Mouse (Mus musculus) intestine, embryonic 15.5 days (tissue): ENCODE results near the gene Veph1. TPM values are rescaled to one million over a fixed set of nuclear protein-coding genes. Genes with fewer than 3 reads are reported as not detected.
A peak's percentile ranks its signal among the peaks of the same experiment; 100 is the strongest.

Experiments
- ATAC-seq: fragments of 200-750 bp; cut with Nextera tagmentation; 2 replicates; pipeline ENCODE4 v1.8.0; 2017; ENCODE audit warnings: moderate TSS enrichment, moderate library complexity
- H3K27ac ChIP-seq: fragments of 300-500 bp; sonication (generic); 2 replicates; pipeline ENCODE4 v1.5.1; 2015; ENCODE audit warnings: mild to moderate bottlenecking, inconsistent platforms
- H3K27me3 ChIP-seq: fragments of 300-500 bp; sonication (generic); replicated peaks from 2 replicates; pipeline ENCODE4 v1.6.1; 2015; ENCODE audit warnings: inconsistent platforms
- H3K36me3 ChIP-seq: fragments of 300-500 bp; sonication (generic); 2 replicates; pipeline ENCODE4 v1.6.1; 2015; ENCODE audit warnings: inconsistent platforms
- H3K4me1 ChIP-seq: fragments of 300-500 bp; sonication (generic); replicated peaks from 2 replicates; pipeline ENCODE4 v1.6.1; 2015; ENCODE audit warnings: inconsistent platforms
- H3K4me2 ChIP-seq: fragments of 300-500 bp; sonication (generic); replicated peaks from 2 replicates; pipeline ENCODE4 v1.6.1; 2015; ENCODE audit warnings: mild to moderate bottlenecking, inconsistent platforms
- H3K4me3 ChIP-seq: fragments of 300-500 bp; sonication (generic); replicated peaks from 2 replicates; pipeline ENCODE4 v1.5.1; 2015; ENCODE audit warnings: inconsistent platforms
- H3K9ac ChIP-seq: fragments of 300-500 bp; sonication (generic); 2 replicates; pipeline ENCODE4 v1.6.1; 2015; ENCODE audit warnings: inconsistent platforms
- H3K9me3 ChIP-seq: fragments of 300-500 bp; sonication (generic); 2 replicates; pipeline ENCODE4 v1.6.1; 2016; ENCODE audit warnings: inconsistent platforms
- WGBS: fragments of 180-500 bp; shearing (Covaris S2); methylation state at CpG from one replicate; pipeline ENCODE4 v1.1.7; 2015; 5-methylcytosine and 5-hydroxymethylcytosine counted together
- polyA plus RNA-seq: library from polyadenylated mRNA; unstranded; fragments of >200 nt; fragmentation: Nextera tagmentation; extraction: Ambion mirVana; gene quantifications from 2 replicates; pipeline ENCODE4 v1.2.1, GENCODE M21; 2015

The Veph1 gene
- polyA plus RNA-seq, 1 experiment from 2014 or later: 0.09 TPM

DNA sequence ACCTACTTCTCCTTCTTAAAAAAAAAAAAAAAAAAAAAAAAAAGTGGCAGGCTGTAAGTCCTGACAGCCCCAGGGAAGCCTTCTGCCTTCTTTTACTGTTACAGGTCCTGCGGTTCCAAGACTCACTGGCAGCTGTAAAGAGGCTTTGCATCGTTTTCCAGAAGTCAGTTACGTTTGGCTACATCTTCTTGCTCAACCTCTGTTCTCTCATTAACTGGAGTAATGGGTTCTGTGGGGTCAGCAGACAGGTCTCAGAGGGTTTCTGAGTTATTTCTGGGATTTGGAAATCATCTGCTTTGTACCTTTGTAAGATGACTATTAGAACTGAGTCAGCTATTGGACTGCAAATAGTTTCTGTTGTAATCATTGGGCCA lies 215.3 kb downstream of the Veph1 start:
- Histone ChIP-seq H3K27ac (no peak overlapping the region), H3K27me3 (no peaks in the 10 kb centered on the region), H3K9ac (no peak overlapping the region), H3K4me2 (no peak overlapping the region), H3K36me3 (no peaks in the 10 kb centered on the region), H3K9me3 (no peaks in the 10 kb centered on the region), H3K4me1 (no peaks in the 10 kb centered on the region), H3K4me3 (no peak overlapping the region)
- ATAC-seq: no peak
- 48% methylated on average over 3 of the region's 3 CpGs for WGBS

DNA sequence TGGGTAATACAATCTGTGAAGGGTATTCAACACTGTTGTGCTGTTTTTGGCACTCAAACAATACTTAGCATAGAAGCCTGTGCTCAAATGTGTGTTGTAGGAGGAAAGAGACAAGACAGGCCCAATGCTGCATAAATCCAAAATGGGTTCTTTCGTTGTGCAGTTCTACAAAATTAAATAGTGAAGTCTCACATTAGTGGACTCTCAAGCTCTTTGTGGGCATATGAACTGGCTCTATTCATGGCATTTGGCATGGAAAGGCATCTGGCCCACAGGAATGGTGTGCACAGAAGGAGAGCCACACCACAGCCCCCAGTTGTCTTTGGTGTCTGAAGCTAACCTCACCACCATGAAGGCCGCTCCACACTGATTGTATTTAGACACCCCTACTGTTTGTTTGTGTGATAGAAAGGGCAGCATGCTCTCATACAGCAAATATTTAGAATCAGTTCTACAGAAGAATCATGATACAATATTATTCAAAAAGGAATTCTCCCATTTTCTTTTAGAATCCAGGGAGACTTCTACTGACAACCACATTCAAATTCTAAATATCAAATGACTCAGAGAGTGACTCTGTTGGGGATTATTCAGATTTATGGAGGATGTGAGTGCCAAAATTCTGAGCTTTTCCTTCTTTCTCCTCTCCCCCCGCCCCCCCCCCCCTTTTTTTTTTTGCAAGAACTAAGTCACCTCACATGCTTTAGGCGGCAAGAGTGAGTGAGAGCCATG lies 215.8 kb downstream of the Veph1 start:
- Histone ChIP-seq H3K4me1 (no peaks in the 10 kb centered on the region), H3K4me3 (no peak overlapping the region), H3K9ac (no peak overlapping the region), H3K36me3 (no peaks in the 10 kb centered on the region), H3K27me3 (no peaks in the 10 kb centered on the region), H3K4me2 (no peak overlapping the region), H3K9me3 (no peaks in the 10 kb centered on the region), H3K27ac (no peak overlapping the region)
- ATAC-seq: no peak
- 58% methylated on average over 4 of the region's 4 CpGs for WGBS

DNA sequence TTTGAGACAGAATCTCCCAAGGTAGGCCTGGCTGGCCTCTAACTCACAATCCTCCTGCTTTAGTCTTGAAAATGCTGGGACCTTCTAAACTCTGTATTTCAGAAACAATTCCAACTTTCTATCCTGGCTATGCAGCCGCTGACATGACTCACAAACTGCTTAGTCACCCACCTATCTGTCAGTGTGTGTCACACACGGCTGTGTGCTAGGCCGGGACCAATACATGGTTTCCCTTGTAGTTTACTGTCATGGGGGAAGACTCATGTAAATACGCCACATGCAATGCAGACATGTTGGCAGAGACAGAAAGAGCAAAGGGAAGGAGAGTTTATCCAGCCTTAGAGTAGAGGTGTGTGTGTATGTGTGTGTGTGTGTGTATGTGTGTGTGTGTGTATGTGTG lies 216.8 kb downstream of the Veph1 start:
- Histone ChIP-seq H3K4me2 (no peak overlapping the region), H3K4me1 (no peaks in the 10 kb centered on the region), H3K36me3 (no peaks in the 10 kb centered on the region), H3K4me3 (no peak overlapping the region), H3K9me3 (no peaks in the 10 kb centered on the region), H3K27me3 (no peaks in the 10 kb centered on the region), H3K9ac (no peak overlapping the region), H3K27ac (no peak overlapping the region)
- 88% methylated on average over 4 of the region's 4 CpGs for WGBS
- no peak for ATAC-seq

DNA sequence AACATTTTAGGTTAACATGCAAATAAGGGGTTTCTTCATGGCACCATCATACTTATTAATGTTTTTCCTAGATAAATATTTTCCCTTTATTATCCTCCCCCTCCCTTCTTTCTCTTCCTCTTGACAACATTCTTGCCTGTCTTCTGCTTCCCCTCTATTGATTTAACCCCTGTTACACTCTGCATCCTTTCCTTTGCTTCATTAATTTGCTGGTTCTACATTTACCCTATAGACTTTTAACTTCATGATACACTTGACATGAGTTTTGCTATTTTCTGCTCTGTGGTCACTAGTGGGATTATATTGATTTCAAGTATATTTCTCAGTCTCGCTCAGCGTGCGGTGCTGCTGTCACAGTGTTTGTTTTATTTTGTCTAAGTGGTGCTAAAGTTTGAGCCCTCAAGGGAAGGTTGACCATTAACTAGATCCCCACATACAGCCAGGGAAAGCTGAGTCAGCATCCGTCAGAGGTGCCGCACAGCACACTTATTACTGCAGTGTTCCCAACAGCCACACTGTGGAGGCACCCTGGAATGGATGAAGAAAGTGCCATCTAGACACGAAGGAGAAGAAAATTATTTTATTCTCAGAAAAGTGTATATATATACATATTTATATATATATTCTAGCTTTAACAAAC lies 217.6 kb downstream of the Veph1 start:
- Histone ChIP-seq H3K27ac (no peak overlapping the region), H3K9ac (no peak overlapping the region), H3K36me3 (no peaks in the 10 kb centered on the region), H3K4me2 (no peak overlapping the region), H3K9me3 (no peaks in the 10 kb centered on the region), H3K27me3 (no peaks in the 10 kb centered on the region), H3K4me3 (no peak overlapping the region), H3K4me1 (no peaks in the 10 kb centered on the region)
- WGBS: 41% methylated on average over 6 of the region's 6 CpGs
- ATAC-seq: peak; percentile 81

DNA sequence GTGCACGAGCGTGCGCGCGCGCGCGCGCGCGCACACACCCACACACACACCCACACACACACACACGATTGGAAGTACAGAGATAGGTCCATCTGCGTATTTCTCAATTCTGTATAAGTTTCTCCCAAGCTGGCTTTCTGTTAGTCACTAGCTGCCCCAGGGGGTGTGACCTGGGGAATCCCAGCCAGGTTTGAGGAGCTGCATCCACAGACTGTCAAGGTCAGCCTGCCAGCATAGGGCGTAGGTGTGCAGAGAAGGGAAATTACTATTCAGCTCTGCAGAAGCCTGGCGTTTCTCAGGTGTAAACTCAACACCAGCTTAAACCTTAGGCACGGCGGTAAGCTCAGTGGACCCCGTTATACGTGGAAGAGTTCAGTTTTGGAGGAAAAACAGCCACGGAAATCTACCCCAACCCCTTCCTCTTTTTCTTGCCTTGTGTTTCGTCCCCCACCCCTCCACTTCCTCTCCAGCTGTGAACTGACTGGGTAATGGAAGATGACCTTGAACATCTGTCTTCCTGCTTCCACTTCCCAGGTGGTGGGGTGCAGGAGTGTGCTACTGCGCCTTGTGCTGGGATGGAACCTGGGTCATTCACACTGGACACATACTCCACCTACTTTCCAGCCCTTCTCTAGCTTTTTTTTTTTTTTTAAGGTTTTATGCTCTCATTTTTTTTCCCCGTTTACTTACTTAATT lies 218.5 kb downstream of the Veph1 start:
- no peak overlapping the region for H3K9ac ChIP-seq
- H3K9me3 ChIP-seq: no peaks in the 10 kb centered on the region
- H3K27ac ChIP-seq: no peak overlapping the region
- no peak overlapping the region for H3K4me2 ChIP-seq
- 76% methylated on average over 18 of the region's 23 CpGs for WGBS
- no peaks in the 10 kb centered on the region for H3K4me1 ChIP-seq
- ATAC-seq: no peak
- no peaks in the 10 kb centered on the region for H3K36me3 ChIP-seq
- no peaks in the 10 kb centered on the region for H3K27me3 ChIP-seq
- no peak overlapping the region for H3K4me3 ChIP-seq

DNA sequence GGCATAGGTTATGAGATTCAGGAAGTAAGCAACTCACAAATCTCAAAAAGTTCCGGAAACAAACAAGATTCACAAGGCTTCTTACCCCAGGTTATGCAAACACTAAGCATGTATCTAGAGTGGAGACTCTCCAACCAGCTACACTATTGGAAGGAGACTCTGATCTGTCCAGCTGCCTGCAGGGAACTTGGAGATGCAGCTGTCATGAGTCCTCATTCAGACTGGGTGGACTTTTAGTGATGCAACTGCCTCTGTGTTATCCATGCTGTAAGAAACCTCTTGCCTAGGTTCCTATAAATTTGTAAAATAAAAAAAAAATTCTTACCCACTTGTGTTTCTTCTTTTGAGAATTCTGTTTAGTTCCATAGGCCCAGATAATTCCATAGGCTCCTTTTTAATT lies 226.4 kb downstream of the Veph1 start:
- no peak for ATAC-seq
- Histone ChIP-seq H3K27me3 (no peaks in the 10 kb centered on the region), H3K4me3 (no peak overlapping the region), H3K36me3 (no peaks in the 10 kb centered on the region), H3K4me1 (no peaks in the 10 kb centered on the region), H3K27ac (no peak overlapping the region), H3K4me2 (no peak overlapping the region), H3K9ac (no peak overlapping the region), H3K9me3 (no peaks in the 10 kb centered on the region)
- 100% methylated on average over 1 of the region's 1 CpGs for WGBS

DNA sequence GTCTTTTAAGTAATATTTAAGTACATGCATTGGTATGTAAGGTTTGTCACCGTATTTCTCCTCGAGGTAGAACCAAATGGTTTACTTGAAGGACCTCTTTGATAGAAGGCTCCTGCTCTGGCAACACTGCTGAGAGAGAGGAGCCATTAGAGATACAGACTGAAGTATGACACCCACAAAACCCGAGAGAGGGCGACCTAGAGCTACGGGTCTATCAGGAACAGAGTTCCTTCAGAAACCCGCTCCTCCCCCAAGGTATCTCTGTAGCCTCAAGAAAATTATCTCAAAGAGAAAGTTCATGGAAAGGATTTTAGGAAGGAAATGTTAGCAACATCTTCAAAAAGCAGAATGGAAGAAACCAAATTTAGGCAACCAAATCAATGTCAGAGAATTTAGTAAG lies 232.8 kb downstream of the Veph1 start:
- H3K9me3 ChIP-seq: no peaks in the 10 kb centered on the region
- no peaks in the 10 kb centered on the region for H3K27me3 ChIP-seq
- no peak overlapping the region for H3K4me2 ChIP-seq
- H3K4me3 ChIP-seq: no peak overlapping the region
- ATAC-seq: no peak
- no peak overlapping the region for H3K9ac ChIP-seq
- 47% methylated on average over 6 of the region's 6 CpGs for WGBS
- no peak overlapping the region for H3K27ac ChIP-seq
- no peaks in the 10 kb centered on the region for H3K4me1 ChIP-seq
- H3K36me3 ChIP-seq: no peaks in the 10 kb centered on the region

DNA sequence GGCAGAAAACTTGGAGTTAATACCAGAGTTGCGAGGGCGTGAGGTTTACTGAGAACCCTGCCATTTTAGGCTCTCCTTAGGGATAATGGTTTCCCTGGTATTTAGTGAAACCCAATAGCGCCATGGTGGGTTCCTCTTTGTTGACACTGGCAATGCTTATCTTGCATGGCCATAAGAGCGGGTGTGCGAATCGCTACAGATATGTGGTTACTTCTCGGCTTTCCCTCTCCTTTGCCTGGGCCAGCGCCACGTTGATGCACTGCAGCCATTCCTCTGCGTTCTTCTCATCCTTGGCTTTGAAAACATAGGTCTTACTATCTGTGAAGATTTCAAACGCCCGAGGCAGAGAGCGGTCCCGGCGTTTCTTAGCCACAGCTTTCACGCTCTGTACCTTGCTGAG lies 239.7 kb downstream of the Veph1 start:
- no peak overlapping the region for H3K27ac ChIP-seq
- no peaks in the 10 kb centered on the region for H3K36me3 ChIP-seq
- no peaks in the 10 kb centered on the region for H3K27me3 ChIP-seq
- ATAC-seq: no peak
- no peaks in the 10 kb centered on the region for H3K4me1 ChIP-seq
- no peak overlapping the region for H3K4me2 ChIP-seq
- no peak overlapping the region for H3K4me3 ChIP-seq
- WGBS: 98% methylated on average over 16 of the region's 16 CpGs
- no peaks in the 10 kb centered on the region for H3K9me3 ChIP-seq
- H3K9ac ChIP-seq: no peak overlapping the region

DNA sequence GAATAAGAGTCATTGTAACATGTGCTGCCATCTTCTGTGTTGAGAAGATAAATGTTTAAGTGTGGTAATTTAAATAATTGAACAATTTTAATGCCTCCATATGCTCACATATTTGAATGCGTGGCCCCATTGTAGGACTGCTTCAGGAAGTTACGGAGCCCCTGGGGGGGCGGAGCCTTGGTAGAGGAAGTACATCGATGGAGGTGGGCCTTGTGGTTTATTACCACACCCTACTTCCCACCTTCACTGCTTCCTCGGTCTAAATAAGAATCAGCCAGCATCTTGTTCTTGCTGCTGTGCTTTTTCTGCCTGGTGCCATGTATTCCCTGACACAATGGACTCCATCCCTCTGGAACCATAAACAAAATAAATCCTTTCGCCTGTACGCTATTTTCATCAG lies 241.0 kb downstream of the Veph1 start:
- ATAC-seq: no peak
- WGBS: 94% methylated on average over 7 of the region's 7 CpGs

DNA sequence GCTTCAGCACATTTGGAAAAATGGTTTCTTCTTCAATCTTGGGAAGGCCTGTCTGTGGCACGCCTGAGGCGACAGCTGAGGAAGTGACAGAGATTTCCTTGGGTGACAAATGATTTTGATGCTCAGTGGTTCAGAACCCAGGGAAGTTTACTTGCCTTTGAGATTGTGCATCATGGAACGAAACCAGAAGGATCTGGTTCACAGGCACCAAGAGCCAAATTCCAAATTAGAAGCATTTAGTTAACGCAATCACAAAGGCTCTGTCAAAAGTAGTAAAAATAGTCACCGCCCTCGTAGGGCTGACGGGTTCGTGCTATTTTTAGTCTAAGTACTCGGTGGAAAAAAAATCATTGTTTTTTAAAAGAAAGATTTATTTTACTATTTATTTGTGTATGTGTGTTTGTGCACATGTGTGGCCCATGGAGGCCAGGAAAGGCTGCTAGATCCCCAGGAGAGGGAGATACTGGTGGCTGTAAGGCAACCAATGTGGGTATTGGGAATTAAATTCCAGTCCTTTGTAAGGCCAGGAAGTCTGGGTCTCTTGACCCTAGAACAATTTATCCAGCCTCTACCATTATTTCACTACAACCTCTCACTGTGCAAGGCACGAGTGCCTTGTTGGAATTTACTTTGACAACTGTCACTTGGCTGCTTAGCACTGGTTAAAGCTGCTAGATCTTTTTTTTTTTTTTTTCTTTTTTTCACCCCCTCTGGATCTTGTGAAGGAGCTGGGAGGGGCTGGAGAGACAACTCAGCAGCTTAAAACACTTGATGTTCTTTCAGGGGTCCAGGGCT lies 246.3 kb downstream of the Veph1 start:
- no peak for ATAC-seq
- 60% methylated on average over 10 of the region's 10 CpGs for WGBS
- H3K27ac ChIP-seq: no peak overlapping the region

More for the DNA sequence above, 241.0 kb downstream of the Veph1 start:
- Histone ChIP-seq H3K4me3 (no peak overlapping the region), H3K9me3 (no peaks in the 10 kb centered on the region), H3K4me2 (no peak overlapping the region), H3K36me3 (no peaks in the 10 kb centered on the region), H3K9ac (no peak overlapping the region), H3K4me1 (no peaks in the 10 kb centered on the region), H3K27ac (no peak overlapping the region), H3K27me3 (no peaks in the 10 kb centered on the region)

DNA sequence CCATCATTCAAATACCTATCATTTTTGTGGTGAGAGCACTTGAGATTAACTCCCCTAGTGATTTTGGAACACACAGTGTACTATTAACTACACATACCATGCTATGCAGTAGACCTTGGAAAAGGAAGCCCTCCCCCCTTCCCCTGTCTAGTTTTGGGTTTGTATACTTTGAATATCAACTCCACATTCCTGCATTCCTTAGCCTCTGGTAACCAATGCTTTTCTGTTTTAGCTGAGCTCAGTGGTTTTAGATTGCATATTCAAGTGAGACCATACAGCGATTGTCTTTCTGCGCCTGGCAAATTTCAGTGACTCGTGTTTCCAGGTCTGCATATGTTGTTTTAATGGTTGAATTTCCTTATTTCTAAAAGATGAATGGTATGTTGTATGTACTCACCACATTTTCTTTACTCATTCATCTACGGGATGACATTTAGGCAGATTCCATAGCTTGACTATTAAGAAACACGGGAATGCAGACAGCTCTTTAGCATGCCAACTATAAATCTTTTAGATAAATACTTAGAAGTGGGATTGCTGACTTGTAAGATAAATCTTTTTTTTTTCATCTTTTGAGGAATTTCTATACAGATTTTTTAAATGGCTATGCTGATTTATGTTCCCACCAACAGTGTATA lies 255.7 kb downstream of the Veph1 start:
- no peaks in the 10 kb centered on the region for H3K9me3 ChIP-seq
- no peak overlapping the region for H3K4me2 ChIP-seq
- 27% methylated on average over 5 of the region's 5 CpGs for WGBS
- no peak overlapping the region for H3K27ac ChIP-seq
- peak; percentile 80 for ATAC-seq
- no peaks in the 10 kb centered on the region for H3K36me3 ChIP-seq
- H3K27me3 ChIP-seq: no peaks in the 10 kb centered on the region
- H3K9ac ChIP-seq: no peak overlapping the region
- no peak overlapping the region for H3K4me3 ChIP-seq
- H3K4me1 ChIP-seq: no peaks in the 10 kb centered on the region

More for the DNA sequence above, 246.3 kb downstream of the Veph1 start:
- H3K36me3 ChIP-seq: no peaks in the 10 kb centered on the region
- no peak overlapping the region for H3K4me3 ChIP-seq
- H3K9ac ChIP-seq: no peak overlapping the region
- H3K27me3 ChIP-seq: no peaks in the 10 kb centered on the region
- no peak overlapping the region for H3K4me2 ChIP-seq
- H3K9me3 ChIP-seq: no peaks in the 10 kb centered on the region
- H3K4me1 ChIP-seq: no peaks in the 10 kb centered on the region

DNA sequence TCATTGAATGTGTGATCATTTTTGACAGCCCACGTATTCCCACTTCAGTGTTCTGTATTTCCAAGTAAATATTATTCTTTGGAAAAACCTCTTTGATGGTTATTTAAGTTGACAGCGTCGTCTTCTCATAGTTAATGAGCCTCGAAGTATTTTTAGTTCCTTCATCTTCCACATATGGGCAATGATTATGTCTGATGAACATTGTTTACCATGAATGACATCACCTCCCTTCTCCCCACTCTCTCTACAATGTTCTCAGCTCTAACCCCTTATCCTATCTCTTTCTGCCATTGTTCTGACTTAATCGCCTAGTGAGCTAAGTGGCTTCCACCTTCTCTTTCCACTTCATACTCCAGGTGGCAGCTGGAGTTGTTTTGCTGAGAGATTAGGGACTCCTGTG lies 261.4 kb downstream of the Veph1 start:
- no peak for ATAC-seq

More for the DNA sequence above, 261.4 kb downstream of the Veph1 start:
- Histone ChIP-seq H3K9me3 (no peaks in the 10 kb centered on the region), H3K4me1 (no peaks in the 10 kb centered on the region), H3K27me3 (no peaks in the 10 kb centered on the region), H3K4me3 (no peak overlapping the region), H3K36me3 (no peaks in the 10 kb centered on the region), H3K9ac (no peak overlapping the region), H3K27ac (no peak overlapping the region), H3K4me2 (no peak overlapping the region)
- 73% methylated on average over 5 of the region's 5 CpGs for WGBS
